Mouse (Mus musculus): Measurements from ENCODE around the gene Fam234b. TPM values are rescaled to one million over a fixed set of nuclear protein-coding genes. Genes with fewer than 3 reads are reported as not detected.

Fam234b gene
- polyA plus RNA-seq, 1 experiment from 2014 or later: 9.2 TPM

DNA sequence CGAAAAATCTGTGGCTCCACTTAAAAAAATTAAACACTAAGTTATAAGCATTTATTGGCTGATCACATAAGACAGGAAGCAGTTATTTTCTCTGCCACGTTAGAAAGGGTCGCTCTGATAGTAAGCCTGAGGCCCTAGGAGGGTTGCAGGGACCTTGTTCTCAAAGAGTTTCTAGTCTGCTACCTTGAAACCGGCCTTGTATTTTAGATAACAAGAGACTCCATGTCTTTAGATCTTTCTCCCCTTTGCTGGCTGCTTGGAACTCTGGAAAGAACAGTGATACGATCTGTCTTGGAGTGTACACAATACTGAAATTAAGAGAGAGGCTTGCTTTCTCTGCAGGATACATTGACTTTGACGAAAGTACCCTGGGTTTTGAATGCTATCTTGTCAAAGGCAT lies 949 bp downstream of the Fam234b start:
- Histone ChIP-seq H3K4me3 (peak overlapping the region; percentile 72), H3K9me3 (replicated peaks) (no peaks in the 10 kb centered on the region), H3K9ac (no peak overlapping the region), H3K27me3 (no peaks in the 10 kb centered on the region), H3K4me2 (peak overlapping the region; percentile 81), H3K27ac (no peak overlapping the region), H3K36me3 (no peaks in the 10 kb centered on the region), H3K4me1 (replicated peaks) (peaks cover 9% of the 10 kb centered on the region)
- WGBS: 51% methylated on average over 6 of the region's 6 CpGs
- ATAC-seq (replicated peaks; ENCODE audit: insufficient number of reproducible peaks, insufficient read depth, low FRiP score, low read depth): no peak

DNA sequence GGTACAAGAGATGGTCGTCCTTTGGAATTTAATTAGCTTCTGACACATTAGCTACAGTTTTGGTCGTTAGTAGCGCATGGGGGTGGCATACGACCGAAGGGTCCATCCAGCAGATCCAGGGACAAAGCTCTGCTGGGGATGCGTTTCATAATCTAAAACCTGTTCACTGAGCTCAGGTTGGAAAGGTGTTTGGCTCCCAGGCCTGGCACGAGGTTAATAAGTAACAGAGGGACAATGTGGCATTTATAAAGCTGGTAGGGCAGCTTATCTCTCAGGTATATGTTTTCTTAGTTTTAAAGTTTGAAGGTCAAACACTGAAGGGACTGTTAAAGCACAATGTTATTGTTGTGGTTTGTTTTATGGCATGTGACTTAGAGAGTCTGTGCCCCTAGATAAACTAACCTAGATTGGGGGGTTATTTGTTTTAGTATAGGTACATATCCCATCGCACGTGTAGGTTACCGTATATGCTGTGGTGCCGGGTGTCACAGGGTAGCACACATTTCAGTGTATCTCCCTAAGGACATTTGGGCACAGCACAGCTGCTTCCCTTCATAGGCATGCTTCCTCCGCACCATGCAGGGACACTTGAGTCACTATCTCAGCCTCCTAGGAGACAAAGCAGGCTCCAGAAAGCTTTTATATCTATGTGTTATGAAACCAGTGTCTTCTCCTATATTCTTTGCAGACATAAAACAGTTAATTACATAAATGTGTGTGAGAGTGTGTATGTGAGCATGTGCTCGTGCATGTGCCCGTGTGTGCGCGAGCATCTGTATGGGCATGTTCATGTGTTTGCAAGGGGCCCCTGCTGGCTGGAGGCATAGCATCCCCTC lies 2.6 kb downstream of the Fam234b start:
- H3K27ac ChIP-seq: no peak overlapping the region
- no peak for ATAC-seq (replicated peaks; ENCODE audit: insufficient number of reproducible peaks, insufficient read depth, low FRiP score, low read depth)
- no peak overlapping the region for H3K4me3 ChIP-seq
- H3K4me1 ChIP-seq (replicated peaks): peaks cover 9% of the 10 kb centered on the region
- no peaks in the 10 kb centered on the region for H3K9me3 ChIP-seq (replicated peaks)
- no peak overlapping the region for H3K4me2 ChIP-seq
- no peak overlapping the region for H3K9ac ChIP-seq
- H3K36me3 ChIP-seq: no peaks in the 10 kb centered on the region
- 81% methylated on average over 16 of the region's 16 CpGs for WGBS
- no peaks in the 10 kb centered on the region for H3K27me3 ChIP-seq

DNA sequence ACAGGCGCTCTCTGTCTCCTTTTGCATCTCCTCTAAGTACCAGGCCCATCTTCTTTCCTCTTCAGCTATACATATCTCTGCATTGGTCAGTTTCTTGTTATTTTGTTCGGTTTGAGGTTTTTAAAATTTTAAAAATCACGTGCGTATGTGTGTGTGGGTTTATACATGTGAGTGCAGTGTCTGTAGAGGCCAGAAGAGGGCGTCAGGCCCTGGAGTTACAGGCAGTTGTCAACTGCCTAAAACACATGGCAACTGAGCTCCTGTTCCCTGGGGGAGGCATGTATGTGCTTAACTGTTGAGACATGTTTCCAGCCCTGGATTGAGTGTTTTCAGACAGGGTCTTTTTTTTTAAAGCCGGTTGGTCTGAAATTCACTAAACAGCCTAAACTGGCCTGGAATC lies 4.9 kb downstream of the Fam234b start:
- H3K36me3 ChIP-seq: no peaks in the 10 kb centered on the region
- ATAC-seq (replicated peaks; ENCODE audit: insufficient number of reproducible peaks, insufficient read depth, low FRiP score, low read depth): no peak
- H3K27ac ChIP-seq: no peak overlapping the region
- H3K4me1 ChIP-seq (replicated peaks): peaks cover 7% of the 10 kb centered on the region
- H3K9me3 ChIP-seq (replicated peaks): no peaks in the 10 kb centered on the region
- 84% methylated on average over 6 of the region's 6 CpGs for WGBS
- H3K4me2 ChIP-seq: no peak overlapping the region
- H3K4me3 ChIP-seq: no peak overlapping the region
- no peaks in the 10 kb centered on the region for H3K27me3 ChIP-seq
- H3K9ac ChIP-seq: no peak overlapping the region

DNA sequence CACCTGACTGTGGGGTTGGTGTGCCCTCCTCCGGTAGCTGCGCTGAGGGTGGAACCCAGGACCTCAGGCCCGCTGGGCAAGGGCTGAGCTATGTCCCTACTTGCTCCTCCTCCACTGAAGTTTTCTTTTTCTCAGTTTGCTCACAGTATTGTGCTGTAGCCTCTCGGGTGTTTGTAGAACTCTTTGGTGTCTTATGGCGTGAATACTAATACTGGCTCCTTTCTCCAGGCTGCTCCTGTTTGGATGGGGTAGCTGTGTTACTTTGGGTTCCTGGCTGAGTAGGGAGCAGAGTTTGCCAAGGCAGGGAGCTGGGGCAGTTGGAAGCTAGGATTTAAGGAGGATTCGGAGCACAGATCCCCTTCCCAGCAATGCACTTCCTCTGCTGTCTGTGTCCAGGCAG lies 6.0 kb downstream of the Fam234b start:
- H3K4me3 ChIP-seq: no peak overlapping the region
- no peak overlapping the region for H3K27ac ChIP-seq
- no peaks in the 10 kb centered on the region for H3K9me3 ChIP-seq (replicated peaks)
- H3K4me2 ChIP-seq: no peak overlapping the region
- peaks cover under 1% of the 10 kb centered on the region; the same call in 1 of the 2 replicates for H3K4me1 ChIP-seq (replicated peaks)
- H3K9ac ChIP-seq: no peak overlapping the region
- no peaks in the 10 kb centered on the region for H3K27me3 ChIP-seq
- H3K36me3 ChIP-seq: no peaks in the 10 kb centered on the region
- WGBS: 64% methylated on average over 6 of the region's 6 CpGs
- no peak for ATAC-seq (replicated peaks; ENCODE audit: insufficient number of reproducible peaks, insufficient read depth, low FRiP score, low read depth)

DNA sequence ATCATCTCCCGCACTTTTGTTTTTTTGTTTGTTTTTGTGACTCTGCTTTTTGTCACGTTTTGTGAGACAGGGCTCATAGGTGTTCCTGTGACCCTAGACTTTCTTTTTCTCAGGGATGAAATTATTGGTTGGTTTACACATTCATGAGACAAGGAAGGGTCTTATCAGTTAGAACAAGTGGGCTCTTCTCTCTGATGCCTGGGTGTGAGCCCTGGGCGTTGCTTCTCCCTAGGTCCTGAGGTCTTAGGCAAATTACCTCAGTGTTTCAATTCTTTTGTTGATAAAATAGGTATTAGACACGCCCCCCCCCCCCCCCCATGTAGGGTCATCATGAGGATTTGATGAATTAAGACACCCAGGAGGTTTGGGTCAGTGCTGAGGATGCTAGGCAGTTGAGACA lies 7.1 kb downstream of the Fam234b start:
- Histone ChIP-seq H3K4me1 (replicated peaks) (no peaks in the 10 kb centered on the region), H3K9me3 (replicated peaks) (no peaks in the 10 kb centered on the region), H3K4me2 (no peak overlapping the region), H3K36me3 (no peaks in the 10 kb centered on the region), H3K27me3 (no peaks in the 10 kb centered on the region), H3K4me3 (no peak overlapping the region), H3K9ac (no peak overlapping the region), H3K27ac (no peak overlapping the region)
- no peak for ATAC-seq (replicated peaks; ENCODE audit: insufficient number of reproducible peaks, insufficient read depth, low FRiP score, low read depth)
- WGBS: 67% methylated on average over 4 of the region's 4 CpGs

DNA sequence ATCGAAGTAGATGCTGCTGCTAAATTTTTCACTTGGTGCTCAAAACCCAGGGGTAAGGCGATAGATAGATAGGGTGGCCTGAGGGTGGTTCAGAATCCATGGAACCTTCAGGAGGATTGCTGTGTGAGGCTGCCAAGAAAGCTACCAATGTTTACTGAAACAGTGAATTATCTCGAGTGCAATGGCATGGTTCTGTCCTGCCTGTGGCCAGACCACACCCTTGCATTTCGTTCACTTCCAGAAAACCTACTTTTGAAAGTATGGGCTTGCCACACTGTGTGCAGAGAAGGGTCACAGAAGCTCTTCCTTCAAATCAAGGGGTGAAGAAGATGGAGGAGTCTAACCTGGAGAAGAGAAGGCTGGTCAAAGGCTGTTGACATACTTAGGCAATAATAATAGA lies 8.0 kb downstream of the Fam234b start:
- H3K9ac ChIP-seq: no peak overlapping the region
- H3K36me3 ChIP-seq: no peaks in the 10 kb centered on the region
- H3K4me1 ChIP-seq (replicated peaks): no peaks in the 10 kb centered on the region
- WGBS: 81% methylated on average over 4 of the region's 4 CpGs
- H3K9me3 ChIP-seq (replicated peaks): no peaks in the 10 kb centered on the region
- no peak overlapping the region for H3K27ac ChIP-seq
- H3K4me2 ChIP-seq: no peak overlapping the region
- no peak overlapping the region for H3K4me3 ChIP-seq
- no peak for ATAC-seq (replicated peaks; ENCODE audit: insufficient number of reproducible peaks, insufficient read depth, low FRiP score, low read depth)
- H3K27me3 ChIP-seq: no peaks in the 10 kb centered on the region

DNA sequence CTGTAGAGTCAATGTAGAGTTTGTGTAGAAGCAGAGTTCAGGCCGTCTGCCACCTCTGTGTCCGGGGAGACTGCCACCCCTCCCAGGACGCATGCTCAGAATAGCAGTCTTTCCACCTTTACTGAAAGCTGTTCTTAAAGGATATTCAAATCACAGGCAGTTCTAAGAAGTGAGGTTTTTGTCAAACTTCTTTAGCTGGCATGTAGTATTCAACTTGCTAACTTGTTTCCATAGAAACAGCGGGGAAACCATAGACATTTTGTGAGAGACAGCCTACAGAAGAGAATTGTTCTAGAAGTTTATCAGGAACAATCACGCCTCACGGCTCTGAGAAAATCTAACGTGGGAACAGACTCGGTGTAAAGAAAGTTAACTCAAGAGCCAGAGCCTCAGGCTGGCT lies 9.1 kb downstream of the Fam234b start:
- H3K4me3 ChIP-seq: no peak overlapping the region
- 72% methylated on average over 8 of the region's 8 CpGs for WGBS

DNA sequence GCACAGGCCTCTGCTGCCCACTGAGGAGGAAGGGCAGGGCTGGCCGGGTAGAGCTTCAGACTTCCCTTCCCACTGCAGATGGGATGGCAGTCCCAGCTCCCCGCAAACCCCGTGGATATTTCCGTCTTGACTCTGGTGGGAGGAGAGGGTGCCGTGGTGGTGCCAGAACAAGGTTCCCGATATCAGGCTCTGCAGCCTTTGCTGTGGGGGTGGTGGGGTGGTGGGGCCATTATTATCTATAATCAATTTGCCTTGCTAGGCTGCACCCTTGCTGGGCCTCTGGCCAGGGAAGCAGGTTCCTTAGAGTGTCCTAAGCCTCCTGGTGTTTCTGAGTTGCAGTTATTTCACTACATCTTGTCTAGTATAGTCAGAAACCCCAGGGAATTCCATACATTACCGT lies 13.4 kb downstream of the Fam234b start:
- WGBS: 63% methylated on average over 7 of the region's 7 CpGs
- H3K27me3 ChIP-seq: peaks cover 4% of the 10 kb centered on the region; the same call in 1 of the 2 replicates
- no peak overlapping the region for H3K4me3 ChIP-seq
- no peak overlapping the region for H3K9ac ChIP-seq
- ATAC-seq (replicated peaks; ENCODE audit: insufficient number of reproducible peaks, insufficient read depth, low FRiP score, low read depth): no peak
- no peaks in the 10 kb centered on the region for H3K4me1 ChIP-seq (replicated peaks)
- H3K36me3 ChIP-seq: no peaks in the 10 kb centered on the region
- H3K27ac ChIP-seq: no peak overlapping the region
- no peaks in the 10 kb centered on the region for H3K9me3 ChIP-seq (replicated peaks)
- H3K4me2 ChIP-seq: no peak overlapping the region

More for the DNA sequence above, 9.1 kb downstream of the Fam234b start:
- H3K9me3 ChIP-seq (replicated peaks): no peaks in the 10 kb centered on the region
- no peaks in the 10 kb centered on the region for H3K36me3 ChIP-seq
- H3K27ac ChIP-seq: no peak overlapping the region
- no peaks in the 10 kb centered on the region for H3K27me3 ChIP-seq
- ATAC-seq (replicated peaks; ENCODE audit: insufficient number of reproducible peaks, insufficient read depth, low FRiP score, low read depth): no peak
- no peak overlapping the region for H3K9ac ChIP-seq
- H3K4me2 ChIP-seq: no peak overlapping the region
- no peaks in the 10 kb centered on the region for H3K4me1 ChIP-seq (replicated peaks)

DNA sequence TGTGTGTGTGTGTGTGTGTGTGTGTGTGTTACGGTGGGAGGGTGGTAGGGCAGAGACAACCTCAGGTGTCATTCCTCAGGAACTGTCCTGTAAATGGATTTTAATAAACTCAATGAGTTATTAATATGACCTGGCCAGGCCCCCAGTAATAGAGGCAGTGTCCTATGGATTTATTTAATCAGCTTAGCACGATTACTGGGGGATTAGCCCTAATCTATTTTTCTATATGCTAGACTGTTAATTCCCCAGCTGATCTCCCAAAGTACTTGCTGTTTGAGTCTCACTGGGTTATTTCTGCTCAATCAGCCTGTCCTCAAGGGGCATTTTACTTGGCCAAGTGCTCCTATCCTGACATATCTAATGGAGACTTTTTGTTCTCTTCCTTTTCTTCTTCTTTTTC lies 14.9 kb downstream of the Fam234b start:
- Histone ChIP-seq H3K4me1 (replicated peaks) (no peaks in the 10 kb centered on the region), H3K36me3 (no peaks in the 10 kb centered on the region), H3K9ac (no peak overlapping the region), H3K4me2 (no peak overlapping the region), H3K27me3 (peaks cover 4% of the 10 kb centered on the region; the same call in 1 of the 2 replicates), H3K9me3 (replicated peaks) (no peaks in the 10 kb centered on the region), H3K27ac (no peak overlapping the region), H3K4me3 (no peak overlapping the region)
- no peak for ATAC-seq (replicated peaks; ENCODE audit: insufficient number of reproducible peaks, insufficient read depth, low FRiP score, low read depth)
- 52% methylated on average over 1 of the region's 2 CpGs for WGBS

DNA sequence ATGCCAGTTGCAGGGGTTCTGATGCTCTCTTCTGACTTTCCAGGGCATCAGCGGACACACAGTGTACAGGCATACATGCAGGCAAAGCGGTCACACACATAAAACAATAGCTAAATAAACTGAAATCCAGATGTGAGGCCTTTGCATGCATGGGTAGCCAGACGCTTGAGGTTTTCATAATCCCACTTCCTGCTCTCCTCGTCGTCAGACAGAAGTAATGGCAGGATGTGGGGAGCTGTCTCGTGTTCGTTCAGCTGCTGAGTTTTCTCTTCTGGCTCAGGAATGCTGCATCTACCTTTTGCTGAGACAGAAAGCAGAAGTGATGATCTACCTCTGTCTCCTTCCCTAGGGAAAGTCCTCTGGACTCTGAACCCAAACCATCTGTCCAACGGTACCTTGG lies 20.6 kb downstream of the Fam234b start:
- Histone ChIP-seq H3K27ac (no peak overlapping the region), H3K9me3 (replicated peaks) (no peaks in the 10 kb centered on the region), H3K36me3 (no peaks in the 10 kb centered on the region), H3K9ac (no peak overlapping the region), H3K4me2 (no peak overlapping the region), H3K27me3 (peaks cover 15% of the 10 kb centered on the region; the same call in 1 of the 2 replicates), H3K4me3 (no peak overlapping the region), H3K4me1 (replicated peaks) (no peaks in the 10 kb centered on the region)
- no peak for ATAC-seq (replicated peaks; ENCODE audit: insufficient number of reproducible peaks, insufficient read depth, low FRiP score, low read depth)
- 57% methylated on average over 8 of the region's 8 CpGs for WGBS

DNA sequence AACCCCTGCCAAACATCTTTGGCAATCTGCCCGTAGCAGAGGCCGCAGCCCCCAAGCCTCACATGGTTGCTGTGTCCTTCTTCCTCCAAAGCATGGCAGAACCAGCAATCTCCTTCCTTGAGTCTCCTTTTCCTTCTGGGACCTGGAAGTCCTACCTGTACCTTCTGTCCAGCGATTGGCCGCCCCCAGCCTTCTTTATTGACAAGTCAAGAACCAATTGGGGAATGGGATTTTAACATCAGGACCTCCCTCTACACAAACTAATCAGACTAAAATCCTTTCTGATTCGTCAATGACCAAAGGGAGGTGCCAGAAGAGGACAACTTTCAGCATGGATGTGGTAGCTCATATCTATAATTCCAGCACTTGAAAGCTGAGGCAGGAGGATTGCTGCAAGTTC lies 22.1 kb downstream of the Fam234b start:
- Histone ChIP-seq H3K4me2 (no peak overlapping the region), H3K9me3 (replicated peaks) (no peaks in the 10 kb centered on the region), H3K9ac (no peak overlapping the region), H3K27ac (no peak overlapping the region), H3K27me3 (peaks cover 15% of the 10 kb centered on the region; the same call in 1 of the 2 replicates), H3K4me3 (no peak overlapping the region), H3K4me1 (replicated peaks) (peaks cover 2% of the 10 kb centered on the region; the same call in 1 of the 2 replicates), H3K36me3 (no peaks in the 10 kb centered on the region)
- ATAC-seq (replicated peaks; ENCODE audit: insufficient number of reproducible peaks, insufficient read depth, low FRiP score, low read depth): no peak
- WGBS: 77% methylated on average over 5 of the region's 5 CpGs
